10 mouse cellular contexts compared by ENCODE assay signal in genomic region chr7:126436851-126437250, GRCm38 (mm10). TPM values are rescaled to one million over a fixed set of nuclear protein-coding genes. Genes with fewer than 3 reads are reported as not detected.
DNase-seq lines count a peak whose midpoint lies in the region; ATAC-seq and TF ChIP-seq lines count a peak whose summit lies in the region.
"Had no signal": no experiment of that assay in that cellular context is flagged by ENCODE, and none has a peak within 500 bp of the region (broad histone marks: within the 10 kb centered on the region; RNA-seq: fewer than 3 reads in every experiment).

No protein-coding gene starts in this region.

- TF ChIP-seq CTCF in E14TG2a.4 (conservative IDR thresholded peaks at IDR 0.05; ENCODE audit: low read length) = peak; percentile 94

- H3K27ac ChIP-seq in hindbrain, embryonic 11.5 days (ENCODE audit: low read depth, low read length) = no peak overlapping the region
- no peak overlapping the region for H3K27ac ChIP-seq in hindbrain, embryonic 12.5 days
- H3K27ac ChIP-seq: neural tube, embryonic 12.5 days had no signal

- no peak for ATAC-seq in hindbrain, embryonic 11.5 days (ENCODE audit: low FRiP score)
- no peak for ATAC-seq in hindbrain, embryonic 12.5 days (ENCODE audit: low FRiP score)

- H3K4me3 ChIP-seq in hindbrain, embryonic 11.5 days (ENCODE audit: low read depth, low read length) = no peak overlapping the region
- H3K4me3 ChIP-seq in hindbrain, embryonic 12.5 days = no peak overlapping the region
- no peak overlapping the region for H3K4me3 ChIP-seq in E14TG2a.4 (replicated peaks; ENCODE audit: low read length)
- H3K4me3 ChIP-seq: erythroblast, embryonic 14.5 days; neural tube, embryonic 12.5 days had no signal

- H3K9me3 ChIP-seq in hindbrain, embryonic 11.5 days (ENCODE audit: control insufficient read depth, low read length) = no peaks in the 10 kb centered on the region
- no peaks in the 10 kb centered on the region for H3K9me3 ChIP-seq in hindbrain, embryonic 12.5 days (replicated peaks)
- no peaks in the 10 kb centered on the region for H3K9me3 ChIP-seq in E14TG2a.4 (ENCODE audit: low read length)
- H3K9me3 ChIP-seq: neural tube, embryonic 12.5 days had no signal

- H3K27me3 ChIP-seq in hindbrain, embryonic 11.5 days (ENCODE audit: control insufficient read depth, insufficient read depth, low read length) = no peaks in the 10 kb centered on the region
- no peaks in the 10 kb centered on the region for H3K27me3 ChIP-seq in hindbrain, embryonic 12.5 days
- no peaks in the 10 kb centered on the region for H3K27me3 ChIP-seq in E14TG2a.4 (ENCODE audit: insufficient read depth, low read length)
- H3K27me3 ChIP-seq: neural tube, embryonic 12.5 days had no signal

- DNase-seq in hindbrain, embryonic 11.5 days (ENCODE audit: low spot score) = peak; percentile 85
- DNase-seq in c-Kit-negative CD71-positive TER-119-positive erythroid progenitor cells, embryonic 14.5 days (ENCODE audit: low read depth, low spot score) = peak; percentile 46
- peak; percentile 74 for DNase-seq in forelimb bud, embryonic 11.5 days (ENCODE audit: low read depth, low spot score)
- DNase-seq in large intestine, adult 2 months (ENCODE audit: low read depth, low spot score) = peak; percentile 36
- DNase-seq in mesoderm, embryonic 11.5 days (ENCODE audit: low read depth, low spot score) = peak; percentile 76
- peak; percentile 88 for DNase-seq in testis, postnatal 10 days (ENCODE audit: low spot score)

- no peaks in the 10 kb centered on the region for H3K4me1 ChIP-seq in hindbrain, embryonic 11.5 days (replicated peaks; ENCODE audit: control insufficient read depth, insufficient read depth, low read length)
- no peaks in the 10 kb centered on the region for H3K4me1 ChIP-seq in hindbrain, embryonic 12.5 days
- H3K4me1 ChIP-seq in E14TG2a.4 (replicated peaks; ENCODE audit: low read depth, low read length) = peaks cover 49% of the 10 kb centered on the region
- H3K4me1 ChIP-seq: neural tube, embryonic 12.5 days had no signal

- WGBS in hindbrain, embryonic 11.5 days = 19% methylated on average over 8 of the region's 8 CpGs
- WGBS in hindbrain, embryonic 12.5 days = 20% methylated on average over 8 of the region's 8 CpGs
- 27% methylated on average over 8 of the region's 8 CpGs for WGBS in large intestine, adult 2 months

- no peaks in the 10 kb centered on the region for H3K36me3 ChIP-seq in hindbrain, embryonic 11.5 days (ENCODE audit: control insufficient read depth, insufficient read depth, low read length)
- H3K36me3 ChIP-seq in hindbrain, embryonic 12.5 days = peaks cover 10% of the 10 kb centered on the region
- peaks cover 60% of the 10 kb centered on the region for H3K36me3 ChIP-seq in E14TG2a.4 (ENCODE audit: insufficient read depth, low read length)

- no peak overlapping the region for H3K9ac ChIP-seq in hindbrain, embryonic 11.5 days (ENCODE audit: low read depth, low read length)
- H3K9ac ChIP-seq in hindbrain, embryonic 12.5 days = no peak overlapping the region
- H3K9ac ChIP-seq: neural tube, embryonic 12.5 days had no signal

- no peak overlapping the region for H3K4me2 ChIP-seq in hindbrain, embryonic 11.5 days (replicated peaks; ENCODE audit: low read depth, low read length)
- no peak overlapping the region for H3K4me2 ChIP-seq in hindbrain, embryonic 12.5 days (replicated peaks)
- H3K4me2 ChIP-seq: neural tube, embryonic 12.5 days had no signal

RNA-seq across cellular contexts. Expression of gene Rabep2, which starts 8.3 kb away (rescaled TPM):
- 19.5 and 20.2 TPM in 2 replicates for polyA plus RNA-seq in hindbrain, embryonic 11.5 days (2014; fragmentation: Nextera tagmentation; extraction: Ambion mirVana)
- polyA plus RNA-seq in hindbrain, embryonic 12.5 days (2016; fragmentation: Nextera tagmentation; extraction: Ambion mirVana) = 31.1 and 32.1 TPM in 2 replicates
- polyA plus RNA-seq in large intestine, adult 2 months (2012; rRNA removed) = 16.5 and 17.4 TPM in 2 replicates

RNA-seq across cellular contexts. Expression of gene Cd19, which starts 22.2 kb away (rescaled TPM):
- not detected in 2 replicates for polyA plus RNA-seq in hindbrain, embryonic 11.5 days (2014; fragmentation: Nextera tagmentation; extraction: Ambion mirVana)
- polyA plus RNA-seq in hindbrain, embryonic 12.5 days (2016; fragmentation: Nextera tagmentation; extraction: Ambion mirVana) = not detected in 2 replicates
- polyA plus RNA-seq in large intestine, adult 2 months (2012; rRNA removed) = 14.5 and 18.3 TPM in 2 replicates
- polyA plus RNA-seq: erythroblast, embryonic 14.5 days; neural tube, embryonic 12.5 days had no signal

RNA-seq across cellular contexts. Expression of gene Atp2a1, which starts 26.1 kb away (rescaled TPM):
- polyA plus RNA-seq in hindbrain, embryonic 11.5 days (2014; fragmentation: Nextera tagmentation; extraction: Ambion mirVana) = 2.7 and 3.0 TPM in 2 replicates
- 4.1 and 16.7 TPM in 2 replicates for polyA plus RNA-seq in hindbrain, embryonic 12.5 days (2016; fragmentation: Nextera tagmentation; extraction: Ambion mirVana)
- polyA plus RNA-seq in large intestine, adult 2 months (2012; rRNA removed) = 0.30 and 3.6 TPM in 2 replicates
- polyA plus RNA-seq: erythroblast, embryonic 14.5 days had no signal

RNA-seq across cellular contexts. Expression of gene Sh2b1, which starts 38.4 kb away (rescaled TPM):
- 38.0 and 41.0 TPM in 2 replicates for polyA plus RNA-seq in hindbrain, embryonic 11.5 days (2014; fragmentation: Nextera tagmentation; extraction: Ambion mirVana)
- 63.5 and 65.8 TPM in 2 replicates for polyA plus RNA-seq in hindbrain, embryonic 12.5 days (2016; fragmentation: Nextera tagmentation; extraction: Ambion mirVana)
- polyA plus RNA-seq in large intestine, adult 2 months (2012; rRNA removed) = 43.2 and 51.9 TPM in 2 replicates

RNA-seq across cellular contexts. Expression of gene Nfatc2ip, which starts 40.3 kb away (rescaled TPM):
- 4.8 and 5.2 TPM in 2 replicates for polyA plus RNA-seq in hindbrain, embryonic 11.5 days (2014; fragmentation: Nextera tagmentation; extraction: Ambion mirVana)
- polyA plus RNA-seq in hindbrain, embryonic 12.5 days (2016; fragmentation: Nextera tagmentation; extraction: Ambion mirVana) = 3.8 and 4.7 TPM in 2 replicates
- 7.5 and 8.4 TPM in 2 replicates for polyA plus RNA-seq in large intestine, adult 2 months (2012; rRNA removed)

Comparison
In these comparisons a context has a peak if more than half of its experiments do, and no peak if none do; other contexts are left out.
1. DNase-seq: peak in every context shown above with its lines; median percentile 88 in testis, postnatal 10 days; 85 in hindbrain, embryonic 11.5 days; 76 in mesoderm, embryonic 11.5 days; 74 in forelimb bud, embryonic 11.5 days; 46 in c-Kit-negative CD71-positive TER-119-positive erythroid progenitor cells, embryonic 14.5 days; 36 in large intestine, adult 2 months.
2. RNA of gene Cd19, which starts 22.2 kb away (polyA plus RNA-seq): 14.5 to 18.3 TPM in large intestine, adult 2 months; not detected in hindbrain, embryonic 12.5 days and not detected in hindbrain, embryonic 11.5 days; every median in the first group is over 10 times any median in the second.